Comparison of ENCODE assay signal across 22 mouse cellular contexts in the genomic region with DNA sequence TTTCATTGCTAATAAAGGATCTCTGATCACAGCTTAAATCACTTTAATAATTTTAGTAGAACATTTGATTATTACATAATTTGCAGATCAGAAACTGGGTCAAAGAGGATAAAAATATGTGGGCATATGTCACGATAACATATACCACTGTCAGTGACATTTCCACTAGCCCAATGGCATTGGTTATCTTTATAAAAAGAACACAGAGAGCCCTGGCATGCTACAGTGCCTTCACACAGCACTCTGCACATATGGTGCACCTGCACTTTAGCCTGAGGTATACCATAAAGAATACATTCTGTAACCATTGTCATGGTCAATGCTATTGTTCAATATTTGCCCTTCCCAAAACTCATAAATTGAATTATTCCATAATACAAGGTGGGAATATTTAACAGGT.
DNase-seq lines count a peak whose midpoint lies in the region; ATAC-seq lines count a peak whose summit lies in the region.
"Had no signal": no experiment of that assay in that cellular context is flagged by ENCODE, and none has a peak within 500 bp of the region (broad histone marks: within the 10 kb centered on the region; RNA-seq: fewer than 3 reads in every experiment).

No protein-coding gene starts in this region.

- peak; percentile 66; the same call in 1 of the 2 replicates for ATAC-seq in cerebellum, adult (ENCODE audit: insufficient number of reproducible peaks, low FRiP score, low TSS enrichment)
- ATAC-seq in kidney, embryonic 15.5 days (replicated peaks; ENCODE audit: low FRiP score) = no peak
- ATAC-seq: activated CD4-positive, CD25-positive, alpha-beta regulatory T cell, adult 4 months; CD4-positive, CD25-positive, alpha-beta regulatory T cell, adult 4 months; forebrain, embryonic 13.5 days; forebrain, embryonic 15.5 days; forebrain, postnatal 0 days; Patski had no signal

- H3K4me1 ChIP-seq in kidney, embryonic 15.5 days = no peaks in the 10 kb centered on the region
- H3K4me1 ChIP-seq: embryonic facial prominence, embryonic 10.5 days; embryonic facial prominence, embryonic 12.5 days; forebrain, embryonic 13.5 days; forebrain, embryonic 15.5 days had no signal

- no peaks in the 10 kb centered on the region for H3K36me3 ChIP-seq in kidney, embryonic 15.5 days
- H3K36me3 ChIP-seq: embryonic facial prominence, embryonic 10.5 days; embryonic facial prominence, embryonic 12.5 days; forebrain, embryonic 15.5 days; G1E had no signal

- no peak for DNase-seq in cerebellum, postnatal 36 days
- peak; percentile 20 for DNase-seq in cerebellum, adult 9-11 months
- no peak for DNase-seq in cerebellum, postnatal 10 days
- DNase-seq: adrenal gland, adult 8-10 months; adrenal gland, postnatal 14 days; adrenal gland, postnatal 36 days; B cell, adult 2 months; cerebellum, adult 11-12 months; cerebellum, adult 8-10 months; cerebellum, postnatal 25 days; forebrain, postnatal 0 days had no signal

- no peak overlapping the region for H3K27ac ChIP-seq in kidney, embryonic 15.5 days
- H3K27ac ChIP-seq: embryonic facial prominence, embryonic 10.5 days; embryonic facial prominence, embryonic 12.5 days; forebrain, embryonic 13.5 days; forebrain, embryonic 15.5 days had no signal

- no peak overlapping the region for H3K4me3 ChIP-seq in kidney, embryonic 15.5 days (replicated peaks)
- H3K4me3 ChIP-seq: embryonic facial prominence, embryonic 10.5 days; embryonic facial prominence, embryonic 12.5 days; forebrain, embryonic 13.5 days; forebrain, embryonic 15.5 days had no signal

- no peak overlapping the region for H3K9ac ChIP-seq in kidney, embryonic 15.5 days
- H3K9ac ChIP-seq: embryonic facial prominence, embryonic 12.5 days; forebrain, embryonic 13.5 days; forebrain, embryonic 15.5 days; forebrain, postnatal 0 days had no signal

- 91% methylated on average over 1 of the region's 1 CpGs for WGBS in kidney, embryonic 15.5 days

- H3K9me3 ChIP-seq in kidney, embryonic 15.5 days (replicated peaks) = no peaks in the 10 kb centered on the region
- H3K9me3 ChIP-seq: embryonic facial prominence, embryonic 10.5 days; embryonic facial prominence, embryonic 12.5 days; forebrain, embryonic 13.5 days; forebrain, embryonic 15.5 days had no signal

- H3K4me2 ChIP-seq in kidney, embryonic 15.5 days = no peak overlapping the region
- H3K4me2 ChIP-seq: embryonic facial prominence, embryonic 12.5 days; forebrain, embryonic 13.5 days; forebrain, embryonic 15.5 days had no signal

- no peaks in the 10 kb centered on the region for H3K27me3 ChIP-seq in kidney, embryonic 15.5 days
- H3K27me3 ChIP-seq: CH12.LX; embryonic facial prominence, embryonic 12.5 days; forebrain, embryonic 13.5 days; forebrain, embryonic 15.5 days had no signal
